Mouse (Mus musculus): ENCODE data around the gene Ppil6. TPM values are rescaled to one million over a fixed set of nuclear protein-coding genes. Genes with fewer than 3 reads are reported as not detected.

Ppil6 gene
- not detected for total RNA-seq (2021)
- long read RNA-seq, experiment 1, partial matches to known transcripts: 0 of 1 reads
- long read RNA-seq, experiment 1, other reads (novel, unspliced or antisense): 1 of 1 reads
- long read RNA-seq, experiment 2: 0 reads

- peak; percentile 94 for DNase-seq
Measured at GRCm38 (mm10) chr10:41489708-41490517, at the start of gene Ppil6, which contains the start of gene Smpd2. Gene Ppil6, plus strand, starts transcription at chr10:41490439. Gene Smpd2, minus strand, starts transcription at chr10:41490369.

DNA sequence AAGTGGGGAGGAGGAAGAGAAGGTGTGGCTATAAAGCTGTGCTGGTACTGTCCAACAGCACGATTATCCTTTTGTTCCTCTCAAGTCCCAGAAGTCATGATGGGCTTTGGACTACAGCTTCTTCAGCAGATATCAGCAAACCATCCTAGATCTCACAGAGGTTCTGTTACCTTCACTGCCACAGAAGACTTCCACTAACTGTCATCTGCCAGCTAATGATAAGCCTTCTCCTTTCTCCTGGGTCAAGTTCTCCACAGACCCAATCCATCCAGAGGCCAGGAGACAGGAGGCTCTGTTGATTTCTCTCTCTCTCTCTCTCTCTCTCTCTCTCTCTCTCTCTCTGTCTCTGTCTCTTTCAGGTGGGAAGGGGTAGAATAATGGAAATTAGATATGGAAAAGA lies 42.0 kb upstream of the Ppil6 start:
- DNase-seq: no peak

DNA sequence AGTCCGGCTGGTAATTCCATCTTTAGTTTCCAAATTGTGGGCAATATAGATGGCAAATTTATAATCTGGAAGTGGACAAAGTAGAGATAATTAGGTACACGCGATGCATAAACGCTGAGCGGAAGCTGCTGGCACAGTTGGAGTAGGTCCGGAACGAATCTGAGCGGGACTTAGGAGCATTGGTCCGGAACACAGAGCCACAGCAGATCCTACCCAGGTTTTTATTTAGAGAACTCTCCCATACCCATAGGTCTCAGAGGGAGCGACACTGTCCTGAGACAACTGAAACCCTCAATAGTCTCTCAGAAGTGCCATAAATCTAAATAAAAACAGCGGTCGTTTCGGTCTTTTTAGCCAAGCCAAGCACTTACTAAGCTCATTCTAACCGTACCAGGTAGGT lies 40.6 kb upstream of the Ppil6 start:
- no peak for DNase-seq

DNA sequence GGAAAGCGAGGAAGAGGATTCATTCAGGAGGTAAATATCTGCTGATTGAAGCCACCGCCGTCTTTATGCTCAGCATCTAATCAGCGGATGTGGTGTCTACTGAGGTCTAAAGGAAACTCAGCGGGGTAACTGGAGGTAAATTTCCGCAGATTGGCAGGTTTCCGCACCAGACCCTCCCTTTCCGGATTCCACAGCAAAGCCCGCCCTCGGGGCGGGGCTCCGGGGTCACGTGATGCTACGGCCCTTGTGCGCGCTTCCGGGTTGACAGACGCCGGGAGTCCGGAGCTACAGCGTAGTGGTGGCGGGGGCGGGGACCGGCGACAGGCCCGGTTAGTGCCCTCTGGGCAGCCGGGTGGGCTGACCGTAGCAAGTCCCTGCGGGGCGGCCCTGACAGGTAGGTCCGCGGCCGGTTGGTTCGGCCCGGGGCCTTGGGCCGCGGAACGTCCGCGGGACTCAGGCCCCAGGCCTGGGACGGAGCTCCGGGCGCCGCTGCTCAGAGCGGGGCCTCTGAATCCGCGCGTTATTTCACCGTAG lies 40.0 kb upstream of the Ppil6 start, which contains the start of gene Zbtb24:
Zbtb24 (plus strand) TSS at position 247 of the 534 bp plus-strand sequence.
- DNase-seq: peak; percentile 96

DNA sequence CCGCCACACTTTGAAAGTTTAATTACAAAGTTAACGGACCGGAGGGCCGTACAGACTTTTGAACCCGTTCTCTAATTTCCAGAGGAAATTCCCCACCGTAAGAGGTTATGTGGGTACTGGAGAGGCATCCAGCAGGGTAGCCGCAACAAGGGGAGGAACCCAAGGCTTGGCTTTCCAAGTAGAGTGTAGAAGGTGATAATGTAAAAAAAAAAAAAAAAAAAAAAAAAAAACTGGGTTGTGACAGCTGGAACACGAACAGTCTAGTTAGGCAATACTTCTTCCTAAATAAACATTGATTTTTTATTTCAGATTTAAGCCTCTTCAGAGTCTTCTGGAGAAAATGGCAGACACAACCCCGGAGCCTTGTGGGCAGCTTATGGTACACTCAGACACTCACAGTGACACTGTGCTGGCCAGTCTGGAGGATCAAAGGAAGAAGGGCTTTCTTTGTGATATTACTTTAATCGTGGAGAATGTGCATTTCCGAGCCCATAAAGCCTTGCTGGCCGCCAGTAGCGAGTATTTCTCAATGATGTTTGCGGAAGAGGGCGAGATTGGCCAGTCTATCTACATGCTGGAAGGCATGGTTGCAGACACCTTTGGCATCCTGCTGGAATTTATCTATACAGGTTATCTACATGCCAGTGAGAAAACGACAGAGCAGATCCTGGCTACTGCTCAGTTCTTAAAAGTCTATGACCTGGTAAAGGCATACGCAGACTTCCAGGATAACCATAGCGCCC lies 39.3 kb upstream of the Ppil6 start:
- DNase-seq: no peak

DNA sequence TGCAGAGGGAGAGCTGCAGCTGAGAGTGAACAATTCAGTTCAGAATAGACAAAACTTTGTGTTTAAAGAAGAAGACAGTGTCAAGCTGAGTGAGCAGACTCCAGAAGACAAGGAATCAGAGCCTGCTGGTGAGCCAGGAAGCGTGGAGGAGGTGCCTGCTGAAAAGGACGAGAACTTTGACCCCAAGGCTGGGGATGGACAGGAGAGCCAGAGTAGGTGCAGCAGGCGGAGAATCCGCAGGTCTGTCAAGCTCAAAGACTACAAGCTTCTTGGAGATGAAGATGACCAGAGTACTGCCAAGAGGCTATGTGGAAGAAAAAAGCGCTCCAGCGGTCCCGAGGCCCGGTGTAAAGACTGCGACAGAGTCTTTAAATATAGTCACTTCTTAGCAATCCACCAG lies 38.6 kb upstream of the Ppil6 start:
- DNase-seq: no peak

DNA sequence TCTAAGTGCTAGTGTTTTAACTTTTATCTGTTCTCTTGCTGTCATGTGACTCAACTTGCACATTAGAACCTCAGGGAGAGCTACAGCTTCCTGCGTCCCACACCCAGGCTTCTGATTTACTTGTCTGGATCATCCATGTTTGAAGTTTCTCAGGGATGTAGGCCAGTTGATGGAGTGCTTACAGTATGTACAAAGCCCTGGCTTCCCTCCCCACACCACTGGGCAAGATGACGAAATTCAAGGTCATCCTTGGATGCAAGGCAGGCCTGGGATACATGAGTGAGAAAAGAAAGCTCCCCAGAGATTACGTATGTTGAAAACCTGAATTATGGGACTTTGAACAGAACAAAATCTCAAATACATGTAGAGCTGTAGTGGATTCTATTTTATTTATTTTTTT lies 37.4 kb upstream of the Ppil6 start:
- DNase-seq: no peak

DNA sequence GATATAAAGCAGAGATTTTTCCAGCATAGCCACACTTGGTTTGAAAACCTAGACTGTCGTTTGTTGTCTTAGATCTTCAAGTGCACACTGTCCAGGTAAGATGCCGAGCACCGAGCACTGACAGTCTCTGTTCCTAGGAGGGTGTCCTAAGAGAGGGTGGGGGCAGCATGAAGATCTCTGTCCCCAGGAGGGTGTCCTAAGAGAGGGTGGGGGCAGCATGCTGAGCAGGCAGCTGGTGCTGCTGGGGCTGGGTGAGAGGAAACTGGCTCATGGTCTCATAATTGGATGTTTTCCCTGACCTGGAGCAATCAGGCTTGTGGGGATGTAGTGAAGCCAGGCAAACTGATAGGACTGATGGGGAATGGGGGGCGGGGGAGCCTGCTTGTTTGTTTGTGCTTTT lies 30.2 kb upstream of the Ppil6 start:
- DNase-seq: no peak

DNA sequence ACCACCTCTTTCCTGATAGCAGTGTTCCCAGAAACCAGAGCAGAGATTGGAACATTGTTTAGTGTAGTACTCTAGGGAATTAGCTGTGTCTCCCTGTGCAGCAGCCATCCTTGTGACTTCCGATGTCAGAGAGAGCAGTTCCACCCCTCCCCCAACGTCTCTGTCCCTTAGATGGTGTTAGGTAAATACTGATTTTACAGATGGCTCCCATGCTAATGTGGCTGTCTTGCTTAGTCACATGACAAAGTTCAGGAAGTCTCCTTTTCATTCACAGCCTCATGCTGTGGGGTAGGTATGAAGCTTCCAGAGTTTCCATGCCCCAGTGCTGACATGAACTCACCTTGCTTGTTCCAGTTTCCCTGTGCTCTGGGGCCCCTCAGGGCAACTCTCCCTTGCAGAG lies 29.7 kb upstream of the Ppil6 start:
- no peak for DNase-seq

DNA sequence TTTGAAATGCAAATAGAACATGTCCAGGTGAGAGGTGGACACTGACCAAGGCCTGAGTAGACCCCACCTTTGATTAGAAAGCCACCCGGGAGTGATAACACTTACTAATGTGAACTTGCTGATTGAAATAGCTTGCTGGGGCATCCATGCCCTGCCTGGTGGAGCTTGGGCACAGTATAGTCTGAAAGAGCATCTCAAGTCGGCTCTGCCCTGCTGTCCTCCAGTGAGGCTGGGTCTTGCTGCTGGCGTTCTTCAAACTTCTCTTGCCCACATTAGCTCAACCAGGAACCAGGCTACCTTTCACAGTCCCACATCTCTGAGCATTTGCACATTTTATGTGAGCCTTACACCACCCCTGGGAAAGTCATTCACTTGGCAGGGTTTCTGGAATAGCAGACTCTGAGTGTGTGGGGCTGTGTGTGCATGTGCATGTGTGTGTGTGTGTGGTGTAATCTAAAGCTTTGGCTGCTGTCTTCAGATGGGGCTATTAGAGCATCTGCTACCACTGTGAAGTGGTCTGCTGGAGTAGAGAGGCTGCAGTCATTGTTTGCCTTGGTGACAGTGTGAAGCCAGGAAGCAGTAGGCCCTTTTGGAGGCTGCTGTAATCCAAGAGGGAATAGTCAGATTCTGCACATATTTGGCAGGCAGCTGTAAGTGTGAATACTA lies 29.0 kb upstream of the Ppil6 start:
- no peak for DNase-seq

DNA sequence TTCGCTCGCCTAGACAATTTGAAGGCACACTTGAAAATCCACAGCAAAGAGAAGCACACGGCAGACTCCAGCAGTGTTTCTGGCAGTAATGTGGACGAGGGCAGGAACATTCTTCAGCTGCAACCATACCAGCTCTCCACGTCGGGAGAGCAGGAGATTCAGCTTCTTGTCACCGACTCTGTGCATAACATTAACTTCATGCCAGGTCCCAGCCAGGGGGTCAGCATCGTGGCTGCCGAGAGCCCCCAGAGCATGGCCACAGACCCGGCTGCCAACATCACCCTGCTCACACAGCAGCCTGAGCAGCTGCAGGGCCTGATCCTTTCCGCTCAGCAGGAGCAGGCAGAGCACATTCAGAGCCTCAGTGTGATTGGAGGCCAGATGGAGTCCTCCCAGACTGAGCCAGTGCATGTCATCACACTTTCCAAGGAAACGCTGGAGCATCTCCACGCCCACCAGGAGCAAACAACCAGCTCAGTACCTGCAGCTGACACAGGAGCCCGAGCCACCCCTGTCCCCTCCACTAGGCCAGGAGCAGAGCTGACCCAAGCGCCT lies 25.8 kb upstream of the Ppil6 start:
- no peak for DNase-seq

DNA sequence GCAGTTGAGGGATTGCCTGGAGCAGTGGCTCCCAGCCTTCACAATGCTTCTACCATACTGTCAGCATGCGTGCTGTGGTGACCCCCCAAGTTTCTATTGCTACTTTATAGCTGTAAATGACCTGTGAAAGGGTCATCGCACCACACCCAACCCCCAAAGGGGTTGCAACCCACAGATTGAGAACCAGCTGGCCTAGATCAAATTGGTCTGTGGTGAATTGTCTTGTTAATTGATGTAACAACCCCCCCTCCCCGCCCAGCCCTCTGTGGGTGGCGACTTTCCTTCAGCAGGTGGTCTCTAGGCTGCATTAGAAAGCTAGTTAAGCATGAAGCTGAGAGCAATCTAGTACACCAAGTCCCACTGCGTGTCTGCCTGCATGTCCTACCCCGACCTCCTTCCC lies 22.9 kb upstream of the Ppil6 start:
- DNase-seq: no peak

- no peak for DNase-seq
Measured at GRCm38 (mm10) chr10:41470693-41471092, 19.5 kb upstream of the Ppil6 start.

DNA sequence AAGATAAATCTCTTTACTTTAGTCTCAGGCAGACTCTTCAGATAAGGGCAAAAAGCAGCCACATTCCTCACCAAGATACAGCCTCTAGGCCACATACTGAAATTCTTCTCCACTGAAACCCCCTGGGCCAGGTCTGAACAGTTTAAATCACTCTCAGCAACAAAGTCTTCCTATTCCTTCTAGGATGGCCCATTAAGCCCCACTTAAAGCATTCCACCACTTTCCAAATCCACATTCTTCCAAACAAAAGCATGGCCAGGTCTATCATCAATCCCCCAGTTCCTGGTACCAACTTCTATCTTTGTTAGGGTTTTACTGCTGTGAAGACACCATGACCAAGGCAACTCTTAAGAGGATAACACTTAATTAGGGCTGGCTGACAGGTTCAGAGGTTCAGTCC lies 17.7 kb upstream of the Ppil6 start:
- DNase-seq: no peak

DNA sequence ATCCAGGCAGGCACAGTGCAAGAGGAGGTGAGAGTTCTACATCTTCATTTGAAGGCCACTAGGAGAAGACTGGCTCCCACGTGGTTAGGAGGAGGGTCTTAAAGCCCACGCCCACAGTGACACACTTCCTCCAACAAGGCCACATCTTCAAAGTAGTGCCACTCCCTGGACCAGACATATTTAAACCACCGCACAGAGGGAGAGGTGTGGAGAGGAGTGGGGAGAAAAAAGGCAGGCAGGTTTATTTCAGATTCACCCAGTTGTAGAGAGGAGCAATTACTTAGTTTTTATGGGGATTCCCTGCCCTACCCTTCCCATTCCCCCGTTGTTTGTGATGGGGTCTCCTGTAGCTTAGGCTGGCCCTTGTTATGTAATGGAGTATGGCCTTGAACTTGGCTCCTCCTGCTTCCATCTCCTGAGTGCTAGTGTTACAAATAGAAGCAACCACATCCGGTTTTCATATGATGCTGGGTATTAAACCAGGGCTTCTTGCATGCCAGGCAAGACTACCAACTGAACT lies 17.2 kb upstream of the Ppil6 start:
- no peak for DNase-seq

- no peak for DNase-seq
Measured at GRCm38 (mm10) chr10:41473782-41474468, 16.3 kb upstream of the Ppil6 start.

DNA sequence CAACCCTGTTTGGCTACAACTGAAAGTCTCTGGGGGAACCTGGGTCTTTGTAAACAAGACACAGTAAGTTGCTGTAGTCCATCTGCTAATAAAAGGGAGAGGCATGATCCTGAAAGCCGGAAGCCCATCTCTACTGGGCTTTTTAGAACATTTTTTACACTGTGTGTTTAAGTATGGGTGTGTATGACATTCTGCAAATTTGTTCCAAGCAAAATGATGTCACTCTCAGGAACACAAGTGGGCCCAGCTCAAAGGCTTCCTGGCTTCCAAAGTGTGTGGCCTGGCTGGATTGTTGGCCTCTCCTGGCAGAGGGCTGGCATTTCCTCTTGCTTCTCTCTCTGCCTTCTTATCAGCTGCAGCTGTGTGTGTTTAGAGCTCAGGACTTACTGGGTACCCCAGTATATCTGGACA lies 15.3 kb upstream of the Ppil6 start:
- no peak for DNase-seq

DNA sequence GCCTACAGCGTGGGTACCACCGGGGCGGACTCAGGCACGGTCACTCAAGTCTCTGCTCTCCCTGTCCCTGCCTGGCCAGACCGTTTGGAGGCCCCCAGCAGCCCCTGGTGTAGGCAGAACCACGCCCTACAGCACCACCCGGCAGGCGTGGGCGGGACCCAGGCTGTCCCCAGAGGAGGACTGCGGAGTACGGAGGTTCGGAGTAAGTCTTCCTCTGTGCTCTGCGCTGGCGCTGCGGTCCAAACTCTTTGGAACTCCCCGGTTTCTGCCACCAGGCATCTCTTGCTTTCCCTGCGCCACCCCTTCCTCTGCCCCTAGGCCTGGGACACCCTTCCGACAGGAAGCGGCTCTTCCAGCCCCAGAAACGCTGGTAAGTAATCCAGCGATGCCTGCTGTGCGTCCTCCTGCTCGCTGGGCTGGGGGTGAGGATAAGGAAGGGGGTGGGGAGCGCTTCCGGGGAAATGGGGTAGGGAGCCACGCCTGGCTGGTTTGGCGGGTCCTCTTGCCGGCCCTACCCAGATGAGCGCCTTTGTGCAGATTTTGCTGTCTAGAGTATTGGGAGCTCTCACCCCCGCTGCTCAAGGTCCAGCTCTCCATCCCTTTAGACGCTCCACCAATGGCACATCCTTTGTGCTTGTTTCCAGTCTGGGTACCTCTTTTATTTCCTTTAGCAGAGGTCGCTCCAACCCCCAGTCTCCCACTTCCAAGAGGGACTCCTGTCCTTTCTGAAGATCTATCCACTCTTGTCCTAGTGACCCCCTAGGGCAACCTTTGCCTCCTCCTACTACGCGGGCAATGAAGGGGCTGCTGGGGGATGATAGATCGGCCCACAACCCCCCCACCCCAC lies 13.8 kb upstream of the Ppil6 start, which contains the start of gene Mical1:
Mical1 (plus strand) TSS at position 144 of the 847 bp plus-strand sequence.
- DNase-seq: peak; percentile 66

- DNase-seq: no peak
Measured at GRCm38 (mm10) chr10:41477018-41477277, 13.3 kb upstream of the Ppil6 start.
